Mouse (Mus musculus): ENCODE results near the gene Htr7. TPM values are rescaled to one million over a fixed set of nuclear protein-coding genes. Genes with fewer than 3 reads are reported as not detected.

The Htr7 gene
- polyA plus RNA-seq, 1 experiment from 2014 or later: 0.32 TPM

GRCm38 (mm10) chr19:36062801-36063529, 5.7 kb upstream of the Htr7 start:
- Histone ChIP-seq H3K4me3 (ENCODE audit: low read depth, low read length) (no peak overlapping the region), H3K4me1 (replicated peaks; ENCODE audit: control insufficient read depth, insufficient read depth, low read length) (no peaks in the 10 kb centered on the region), H3K27me3 (ENCODE audit: control insufficient read depth, insufficient read depth, low read length) (peaks cover 3% of the 10 kb centered on the region; the same call in 1 of the 2 replicates), H3K36me3 (ENCODE audit: control insufficient read depth, insufficient read depth, low read length) (no peaks in the 10 kb centered on the region), H3K27ac (ENCODE audit: low read depth, low read length) (no peak overlapping the region), H3K9ac (ENCODE audit: low read depth, low read length) (no peak overlapping the region), H3K4me2 (replicated peaks; ENCODE audit: low read depth, low read length) (no peak overlapping the region), H3K9me3 (ENCODE audit: control insufficient read depth, low read length) (no peaks in the 10 kb centered on the region)
- no peak for DNase-seq (ENCODE audit: low spot score)
- 88% methylated on average over 2 of the region's 2 CpGs for WGBS
- no peak for ATAC-seq (ENCODE audit: low FRiP score)

GRCm38 (mm10) chr19:36056502-36057221, 645 bp downstream of the Htr7 start:
- Histone ChIP-seq H3K9ac (ENCODE audit: low read depth, low read length) (peak overlapping the region; percentile 46), H3K4me2 (replicated peaks; ENCODE audit: low read depth, low read length) (peak overlapping the region; percentile 78), H3K4me1 (replicated peaks; ENCODE audit: control insufficient read depth, insufficient read depth, low read length) (no peaks in the 10 kb centered on the region), H3K4me3 (ENCODE audit: low read depth, low read length) (peak overlapping the region; percentile 54), H3K27me3 (ENCODE audit: control insufficient read depth, insufficient read depth, low read length) (peaks cover 15% of the 10 kb centered on the region), H3K9me3 (ENCODE audit: control insufficient read depth, low read length) (no peaks in the 10 kb centered on the region), H3K27ac (ENCODE audit: low read depth, low read length) (no peak overlapping the region), H3K36me3 (ENCODE audit: control insufficient read depth, insufficient read depth, low read length) (no peaks in the 10 kb centered on the region)
- no peak for DNase-seq (ENCODE audit: low spot score)
- WGBS: 9% methylated on average over 49 of the region's 49 CpGs
- ATAC-seq (ENCODE audit: low FRiP score): peak; percentile 83

- Histone ChIP-seq H3K4me2 (replicated peaks; ENCODE audit: low read depth, low read length) (no peak overlapping the region), H3K27me3 (ENCODE audit: control insufficient read depth, insufficient read depth, low read length) (no peaks in the 10 kb centered on the region), H3K4me3 (ENCODE audit: low read depth, low read length) (no peak overlapping the region), H3K36me3 (ENCODE audit: control insufficient read depth, insufficient read depth, low read length) (no peaks in the 10 kb centered on the region), H3K9me3 (ENCODE audit: control insufficient read depth, low read length) (no peaks in the 10 kb centered on the region), H3K27ac (ENCODE audit: low read depth, low read length) (no peak overlapping the region), H3K4me1 (replicated peaks; ENCODE audit: control insufficient read depth, insufficient read depth, low read length) (no peaks in the 10 kb centered on the region), H3K9ac (ENCODE audit: low read depth, low read length) (no peak overlapping the region)
- no peak for DNase-seq (ENCODE audit: low spot score)
- 83% methylated on average over 7 of the region's 7 CpGs for WGBS
- ATAC-seq (ENCODE audit: low FRiP score): no peak
Observed at GRCm38 (mm10) chr19:36046046-36046445, 11.3 kb downstream of the Htr7 start.

GRCm38 (mm10) chr19:36014836-36015235, 42.5 kb downstream of the Htr7 start:
- no peaks in the 10 kb centered on the region for H3K27me3 ChIP-seq (ENCODE audit: control insufficient read depth, insufficient read depth, low read length)
- no peak for ATAC-seq (ENCODE audit: low FRiP score)

GRCm38 (mm10) chr19:36006277-36006676, 51.0 kb downstream of the Htr7 start:
- no peak for DNase-seq (ENCODE audit: low spot score)
- Histone ChIP-seq H3K4me2 (replicated peaks; ENCODE audit: low read depth, low read length) (no peak overlapping the region), H3K4me1 (replicated peaks; ENCODE audit: control insufficient read depth, insufficient read depth, low read length) (no peaks in the 10 kb centered on the region), H3K9ac (ENCODE audit: low read depth, low read length) (no peak overlapping the region), H3K36me3 (ENCODE audit: control insufficient read depth, insufficient read depth, low read length) (no peaks in the 10 kb centered on the region), H3K9me3 (ENCODE audit: control insufficient read depth, low read length) (no peaks in the 10 kb centered on the region), H3K27me3 (ENCODE audit: control insufficient read depth, insufficient read depth, low read length) (no peaks in the 10 kb centered on the region), H3K4me3 (ENCODE audit: low read depth, low read length) (no peak overlapping the region), H3K27ac (ENCODE audit: low read depth, low read length) (no peak overlapping the region)
- WGBS: 90% methylated on average over 6 of the region's 6 CpGs
- ATAC-seq (ENCODE audit: low FRiP score): no peak

More at GRCm38 (mm10) chr19:36014836-36015235, 42.5 kb downstream of the Htr7 start:
- 21% methylated on average over 3 of the region's 3 CpGs for WGBS
- Histone ChIP-seq H3K36me3 (ENCODE audit: control insufficient read depth, insufficient read depth, low read length) (no peaks in the 10 kb centered on the region), H3K4me2 (replicated peaks; ENCODE audit: low read depth, low read length) (no peak overlapping the region), H3K27ac (ENCODE audit: low read depth, low read length) (no peak overlapping the region), H3K4me1 (replicated peaks; ENCODE audit: control insufficient read depth, insufficient read depth, low read length) (no peaks in the 10 kb centered on the region), H3K4me3 (ENCODE audit: low read depth, low read length) (no peak overlapping the region), H3K9ac (ENCODE audit: low read depth, low read length) (no peak overlapping the region), H3K9me3 (ENCODE audit: control insufficient read depth, low read length) (no peaks in the 10 kb centered on the region)
- DNase-seq (ENCODE audit: low spot score): no peak

- DNase-seq (ENCODE audit: low spot score) (no peak), ATAC-seq (ENCODE audit: low FRiP score) (no peak)
- H3K27ac ChIP-seq (ENCODE audit: low read depth, low read length): no peak overlapping the region
- H3K4me2 ChIP-seq (replicated peaks; ENCODE audit: low read depth, low read length): no peak overlapping the region
- H3K27me3 ChIP-seq (ENCODE audit: control insufficient read depth, insufficient read depth, low read length): no peaks in the 10 kb centered on the region
- H3K9ac ChIP-seq (ENCODE audit: low read depth, low read length): no peak overlapping the region
- no peaks in the 10 kb centered on the region for H3K4me1 ChIP-seq (replicated peaks; ENCODE audit: control insufficient read depth, insufficient read depth, low read length)
- WGBS: 68% methylated on average over 2 of the region's 2 CpGs
- no peaks in the 10 kb centered on the region for H3K9me3 ChIP-seq (ENCODE audit: control insufficient read depth, low read length)
- no peaks in the 10 kb centered on the region for H3K36me3 ChIP-seq (ENCODE audit: control insufficient read depth, insufficient read depth, low read length)
- H3K4me3 ChIP-seq (ENCODE audit: low read depth, low read length): no peak overlapping the region
Observed at GRCm38 (mm10) chr19:36004961-36005360, 52.3 kb downstream of the Htr7 start.

- no peaks in the 10 kb centered on the region for H3K4me1 ChIP-seq (replicated peaks; ENCODE audit: control insufficient read depth, insufficient read depth, low read length)
- whole genome bisulfite sequencing: 38% methylated on average over 17 of the region's 17 CpGs
- H3K36me3 ChIP-seq (ENCODE audit: control insufficient read depth, insufficient read depth, low read length): no peaks in the 10 kb centered on the region
- DNase-seq (ENCODE audit: low spot score) (peak; percentile 31), ATAC-seq (ENCODE audit: low FRiP score) (peak; percentile 67)
- no peak overlapping the region for H3K4me3 ChIP-seq (ENCODE audit: low read depth, low read length)
- H3K9me3 ChIP-seq (ENCODE audit: control insufficient read depth, low read length): no peaks in the 10 kb centered on the region
- H3K27ac ChIP-seq (ENCODE audit: low read depth, low read length): peak overlapping the region; percentile 63; the same call in 1 of the 2 replicates
- H3K4me2 ChIP-seq (replicated peaks; ENCODE audit: low read depth, low read length): no peak overlapping the region; the same call in 1 of the 2 replicates
- no peaks in the 10 kb centered on the region for H3K27me3 ChIP-seq (ENCODE audit: control insufficient read depth, insufficient read depth, low read length)
- no peak overlapping the region for H3K9ac ChIP-seq (ENCODE audit: low read depth, low read length)
Observed at GRCm38 (mm10) chr19:36002476-36003445, 54.5 kb downstream of the Htr7 start.

GRCm38 (mm10) chr19:36001512-36001911, 55.8 kb downstream of the Htr7 start:
- Histone ChIP-seq H3K4me2 (replicated peaks; ENCODE audit: low read depth, low read length) (no peak overlapping the region), H3K27me3 (ENCODE audit: control insufficient read depth, insufficient read depth, low read length) (no peaks in the 10 kb centered on the region), H3K27ac (ENCODE audit: low read depth, low read length) (no peak overlapping the region), H3K9me3 (ENCODE audit: control insufficient read depth, low read length) (no peaks in the 10 kb centered on the region), H3K4me1 (replicated peaks; ENCODE audit: control insufficient read depth, insufficient read depth, low read length) (no peaks in the 10 kb centered on the region), H3K36me3 (ENCODE audit: control insufficient read depth, insufficient read depth, low read length) (no peaks in the 10 kb centered on the region), H3K9ac (ENCODE audit: low read depth, low read length) (no peak overlapping the region), H3K4me3 (ENCODE audit: low read depth, low read length) (no peak overlapping the region)
- 32% methylated on average over 1 of the region's 1 CpGs for WGBS
- ATAC-seq (ENCODE audit: low FRiP score) (peak; percentile 46; the same call in 1 of the 2 replicates), DNase-seq (ENCODE audit: low spot score) (peak; percentile 26)

Data from hindbrain, embryonic 11.5 days (tissue).